Mouse (Mus musculus) limb, embryonic 12.5 days (tissue): ENCODE measurements around the gene Gm49373. TPM values are rescaled to one million over a fixed set of nuclear protein-coding genes. Genes with fewer than 3 reads are reported as not detected.

Source experiments
- ATAC-seq: fragments of 200-750 bp; cut with Nextera tagmentation; 2 replicates; pipeline ENCODE4 v1.8.0; 2017; ENCODE audit warnings: low read depth, moderate TSS enrichment; ENCODE audit not compliant: insufficient number of reproducible peaks, insufficient read depth, low FRiP score, low TSS enrichment
- H3K27ac ChIP-seq: fragments of 300-500 bp; sonication (generic); 2 replicates; pipeline ENCODE4 v1.5.1; 2016; ENCODE audit warnings: mild to moderate bottlenecking, moderate library complexity
- H3K27me3 ChIP-seq: fragments of 300-500 bp; sonication (generic); 2 replicates; pipeline ENCODE4 v1.6.1; 2016; ENCODE audit warnings: mild to moderate bottlenecking, moderate library complexity
- H3K36me3 ChIP-seq: fragments of 300-500 bp; sonication (generic); 2 replicates; pipeline ENCODE4 v1.6.1; 2016; ENCODE audit warnings: mild to moderate bottlenecking, moderate library complexity
- H3K4me1 ChIP-seq: fragments of 300-500 bp; sonication (generic); replicated peaks from 2 replicates; pipeline ENCODE4 v1.6.1; 2016
- H3K4me2 ChIP-seq: fragments of 300-500 bp; sonication (generic); 2 replicates; pipeline ENCODE4 v1.6.1; 2016; ENCODE audit warnings: mild to moderate bottlenecking, moderate library complexity
- H3K4me3 ChIP-seq: fragments of 300-500 bp; sonication (generic); replicated peaks from 2 replicates; pipeline ENCODE4 v1.5.1; 2016; ENCODE audit warnings: mild to moderate bottlenecking
- H3K9ac ChIP-seq: fragments of 300-500 bp; sonication (generic); replicated peaks from 2 replicates; pipeline ENCODE4 v1.6.1; 2016; ENCODE audit warnings: mild to moderate bottlenecking, moderate library complexity
- H3K9me3 ChIP-seq: fragments of 300-500 bp; sonication (generic); 2 replicates; pipeline ENCODE4 v1.6.1; 2016; ENCODE audit warnings: mild to moderate bottlenecking, moderate library complexity
- WGBS: fragments of 180-500 bp; shearing (Covaris S2); methylation state at CpG from one replicate; pipeline ENCODE4 v1.1.7; 2016; 5-methylcytosine and 5-hydroxymethylcytosine counted together
- polyA plus RNA-seq: library from polyadenylated mRNA; unstranded; fragments of >200 nt; fragmentation: Nextera tagmentation; extraction: Ambion mirVana; gene quantifications from 2 replicates; pipeline ENCODE4 v1.2.1, GENCODE M21; 2016

The Gm49373 gene
- polyA plus RNA-seq, 1 experiment from 2014 or later, result 1.3 TPM

DNA sequence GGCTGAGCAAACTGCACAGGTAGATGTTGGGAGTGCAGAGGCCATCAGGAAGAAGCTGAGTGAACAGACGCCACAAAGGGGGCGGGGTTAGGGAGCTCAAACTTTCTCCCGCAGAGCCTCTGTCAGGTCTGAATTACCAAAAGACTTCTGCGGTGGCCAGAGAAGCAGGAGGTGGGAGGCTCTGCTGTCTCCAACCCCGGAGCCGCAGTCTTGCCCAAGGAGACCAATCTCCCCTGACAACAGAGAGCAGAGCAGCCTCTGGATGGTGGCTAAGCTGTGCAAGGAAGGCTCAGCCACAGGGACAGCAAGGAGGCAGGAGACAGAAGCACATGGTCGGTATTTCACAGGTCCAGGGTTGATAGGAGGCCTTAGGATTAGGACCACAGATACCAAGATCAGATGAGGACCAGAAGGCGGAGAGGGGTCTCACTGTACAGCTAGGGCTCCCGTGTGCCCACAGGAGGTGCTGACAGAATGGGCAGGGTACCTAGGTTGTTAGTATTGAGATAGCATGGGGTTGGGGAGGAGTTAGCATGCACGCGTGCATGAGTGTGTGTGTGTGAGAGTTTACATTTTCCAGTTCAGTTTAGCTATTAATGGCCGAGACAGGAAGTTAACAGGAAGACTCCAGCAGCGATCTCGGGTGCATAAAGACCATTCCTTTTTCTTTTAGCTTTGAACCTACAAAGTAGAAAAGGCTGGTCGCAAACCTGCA lies 27.7 kb upstream of the Gm49373 start:
- H3K9me3 ChIP-seq, result no peaks in the 10 kb centered on the region
- H3K36me3 ChIP-seq, result peaks cover 7% of the 10 kb centered on the region; the same call in 1 of the 2 replicates
- no peak overlapping the region for H3K9ac ChIP-seq
- H3K4me3 ChIP-seq, result no peak overlapping the region
- H3K27ac ChIP-seq, result no peak overlapping the region
- H3K4me2 ChIP-seq, result no peak overlapping the region
- H3K4me1 ChIP-seq, result no peaks in the 10 kb centered on the region; the same call in 1 of the 2 replicates
- 52% methylated on average over 15 of the region's 15 CpGs for WGBS
- no peak for ATAC-seq
- H3K27me3 ChIP-seq, result no peaks in the 10 kb centered on the region

GRCm38 (mm10) chr9:21097793-21098192 lies 24.9 kb upstream of the Gm49373 start:
- Histone ChIP-seq H3K4me2 (no peak overlapping the region), H3K27ac (no peak overlapping the region), H3K4me3 (no peak overlapping the region), H3K9me3 (no peaks in the 10 kb centered on the region), H3K27me3 (no peaks in the 10 kb centered on the region), H3K4me1 (no peaks in the 10 kb centered on the region; the same call in 1 of the 2 replicates), H3K36me3 (no peaks in the 10 kb centered on the region), H3K9ac (no peak overlapping the region)
- ATAC-seq, result no peak
- WGBS, result 85% methylated on average over 8 of the region's 8 CpGs

GRCm38 (mm10) chr9:21095958-21096357 lies 23.1 kb upstream of the Gm49373 start:
- H3K27ac ChIP-seq, result no peak overlapping the region
- no peak overlapping the region for H3K4me2 ChIP-seq
- no peak overlapping the region for H3K9ac ChIP-seq
- H3K4me3 ChIP-seq, result no peak overlapping the region
- ATAC-seq, result no peak
- no peaks in the 10 kb centered on the region for H3K27me3 ChIP-seq
- H3K9me3 ChIP-seq, result no peaks in the 10 kb centered on the region
- peaks cover under 1% of the 10 kb centered on the region for H3K4me1 ChIP-seq
- 95% methylated on average over 4 of the region's 4 CpGs for WGBS
- H3K36me3 ChIP-seq, result no peaks in the 10 kb centered on the region

- 97% methylated on average over 9 of the region's 9 CpGs for WGBS
- Histone ChIP-seq H3K9me3 (no peaks in the 10 kb centered on the region), H3K9ac (no peak overlapping the region), H3K36me3 (peaks cover 22% of the 10 kb centered on the region), H3K27me3 (no peaks in the 10 kb centered on the region), H3K27ac (no peak overlapping the region), H3K4me1 (peaks cover 19% of the 10 kb centered on the region), H3K4me3 (no peak overlapping the region), H3K4me2 (no peak overlapping the region)
- ATAC-seq, result no peak
Measured at GRCm38 (mm10) chr9:21093423-21093822, 20.5 kb upstream of the Gm49373 start.

DNA sequence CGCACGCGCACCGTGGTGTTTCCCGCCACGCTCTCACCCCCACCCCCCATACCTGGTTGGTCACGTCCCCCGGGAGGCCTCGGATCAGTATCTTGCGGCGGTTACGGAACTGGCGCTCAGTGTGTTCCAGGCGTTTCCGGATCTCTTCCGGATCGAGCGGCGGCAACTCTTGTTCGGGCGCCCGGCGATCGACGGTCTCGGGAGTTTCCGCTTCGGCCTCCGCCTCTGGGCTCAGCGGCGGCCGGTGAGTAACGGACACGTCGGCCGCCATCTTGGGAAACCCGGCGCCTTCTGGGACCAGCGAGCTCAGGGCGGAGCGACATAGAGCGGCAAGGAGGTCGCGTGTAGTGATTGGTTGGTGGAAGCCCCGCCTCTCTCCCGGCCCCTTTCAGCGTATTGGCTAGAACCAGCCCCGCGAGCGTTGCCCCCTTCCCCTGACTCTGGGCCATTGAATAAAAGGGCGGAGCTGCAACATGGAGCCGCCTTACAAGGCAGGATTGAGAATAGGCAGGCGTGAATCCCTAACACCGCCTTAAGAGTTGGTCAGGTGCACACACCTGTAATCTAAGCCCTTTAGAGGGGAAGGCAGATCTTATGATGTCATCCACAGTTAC lies 18.9 kb upstream of the Gm49373 start, which contains the start of the genes Gm38431 and Raver1:
TSS of gene Gm38431 (minus strand) at position 291 of the 614 bp plus-strand sequence.
TSS of gene Raver1 (minus strand) at position 302 of the 614 bp plus-strand sequence.
- H3K9ac ChIP-seq, result peak within 1 kb of the TSS; percentile 83
- H3K27me3 ChIP-seq, result no peaks in the 10 kb centered on the region
- ATAC-seq, result peak; percentile 98
- H3K36me3 ChIP-seq, result peaks cover 38% of the 10 kb centered on the region
- peak within 1 kb of the TSS; percentile 94 for H3K4me2 ChIP-seq
- WGBS, result under 1% methylated on average over 54 of the region's 54 CpGs
- peaks cover 19% of the 10 kb centered on the region for H3K4me1 ChIP-seq
- H3K27ac ChIP-seq, result peak within 1 kb of the TSS; percentile 93
- no peaks in the 10 kb centered on the region for H3K9me3 ChIP-seq
- peak within 1 kb of the TSS; percentile 60 for H3K4me3 ChIP-seq

DNA sequence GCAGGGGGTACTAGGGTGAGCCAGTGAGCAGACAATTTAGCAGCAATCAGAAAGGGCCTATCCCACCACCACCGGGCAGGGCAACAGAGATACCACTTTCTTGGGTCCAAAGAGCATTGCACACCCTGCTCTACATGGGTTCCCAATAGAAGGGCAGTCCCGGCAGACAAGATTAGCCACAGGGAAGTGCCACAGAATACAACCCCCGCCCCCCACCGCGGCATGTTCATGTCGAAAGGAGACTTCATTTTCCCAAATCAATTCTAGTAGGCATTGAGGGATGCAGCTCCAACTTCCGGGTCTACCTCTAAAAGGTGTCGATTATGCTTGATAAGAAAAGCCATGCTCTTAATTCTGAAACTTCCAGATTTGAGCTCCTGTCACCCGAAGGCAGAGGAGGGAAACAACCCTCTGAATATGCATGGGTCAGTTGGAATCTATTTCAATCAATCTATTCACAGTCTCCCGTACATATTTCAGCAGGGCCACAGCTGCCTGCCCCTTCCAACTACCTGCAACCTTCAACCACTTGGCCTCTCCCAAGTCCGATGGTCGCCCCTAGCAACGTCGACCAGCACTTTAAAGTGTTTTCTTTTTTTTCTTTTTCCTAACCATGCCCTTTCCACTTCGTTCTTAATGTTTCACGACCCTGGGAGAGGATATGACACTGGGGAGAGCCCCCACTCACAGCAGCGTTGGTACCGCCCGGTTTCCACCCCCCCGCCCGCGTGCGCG lies 18.2 kb upstream of the Gm49373 start:
- no peaks in the 10 kb centered on the region for H3K27me3 ChIP-seq
- peak overlapping the region; percentile 83 for H3K9ac ChIP-seq
- H3K4me2 ChIP-seq, result peak overlapping the region; percentile 94
- no peaks in the 10 kb centered on the region for H3K9me3 ChIP-seq
- 4% methylated on average over 24 of the region's 24 CpGs for WGBS
- peak overlapping the region; percentile 93 for H3K27ac ChIP-seq
- peaks cover 19% of the 10 kb centered on the region for H3K4me1 ChIP-seq
- peaks cover 45% of the 10 kb centered on the region for H3K36me3 ChIP-seq
- peak overlapping the region; percentile 60 for H3K4me3 ChIP-seq
- ATAC-seq, result peak; percentile 13

- H3K9ac ChIP-seq, result peak overlapping the region; percentile 83
- peaks cover 51% of the 10 kb centered on the region for H3K36me3 ChIP-seq
- 0 out of 2 replicates have a peak overlapping the region, but pooled peaks have one; percentile 23 for H3K27ac ChIP-seq
- H3K4me3 ChIP-seq, result peak overlapping the region; percentile 60
- H3K4me1 ChIP-seq, result peaks cover 19% of the 10 kb centered on the region
- no peaks in the 10 kb centered on the region for H3K9me3 ChIP-seq
- ATAC-seq, result no peak
- WGBS, result 81% methylated on average over 1 of the region's 1 CpGs
- H3K27me3 ChIP-seq, result no peaks in the 10 kb centered on the region
- H3K4me2 ChIP-seq, result peak overlapping the region; percentile 94
Measured at GRCm38 (mm10) chr9:21090537-21090936, 17.6 kb upstream of the Gm49373 start.

- Histone ChIP-seq H3K4me2 (no peak overlapping the region), H3K27ac (no peak overlapping the region), H3K36me3 (peaks cover 96% of the 10 kb centered on the region), H3K4me3 (no peak overlapping the region), H3K9ac (no peak overlapping the region), H3K27me3 (no peaks in the 10 kb centered on the region), H3K9me3 (no peaks in the 10 kb centered on the region), H3K4me1 (no peaks in the 10 kb centered on the region)
- 86% methylated on average over 3 of the region's 3 CpGs for WGBS
- no peak for ATAC-seq
Measured at GRCm38 (mm10) chr9:21083324-21083723, 10.4 kb upstream of the Gm49373 start.

DNA sequence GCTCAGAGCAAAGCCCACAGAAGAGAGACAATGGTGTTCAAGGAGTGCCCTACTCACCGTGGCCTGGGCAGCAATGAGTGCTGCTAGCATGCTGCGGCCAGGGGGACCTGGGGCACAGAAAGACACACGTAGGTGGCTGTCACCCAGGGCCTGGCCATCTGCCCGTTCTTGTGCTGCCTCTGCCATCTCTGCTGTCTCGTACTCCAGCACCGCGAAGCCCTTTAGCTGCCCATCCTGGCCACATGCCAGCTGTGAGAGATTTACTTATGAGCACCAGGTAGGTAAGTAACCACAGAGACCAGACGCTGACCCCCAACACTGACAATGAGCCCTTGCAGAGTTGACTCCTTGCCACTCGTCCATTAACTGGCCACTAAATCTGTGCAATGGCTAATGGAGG lies 8.2 kb upstream of the Gm49373 start:
- Histone ChIP-seq H3K27ac (no peak overlapping the region), H3K4me2 (no peak overlapping the region), H3K27me3 (no peaks in the 10 kb centered on the region), H3K9ac (no peak overlapping the region), H3K4me1 (no peaks in the 10 kb centered on the region), H3K9me3 (no peaks in the 10 kb centered on the region), H3K4me3 (no peak overlapping the region), H3K36me3 (peaks cover 95% of the 10 kb centered on the region)
- no peak for ATAC-seq
- WGBS, result 92% methylated on average over 9 of the region's 9 CpGs

- Histone ChIP-seq H3K4me2 (no peak overlapping the region), H3K4me1 (peaks cover 9% of the 10 kb centered on the region), H3K27me3 (no peaks in the 10 kb centered on the region), H3K36me3 (peaks cover 78% of the 10 kb centered on the region), H3K9ac (no peak overlapping the region), H3K9me3 (no peaks in the 10 kb centered on the region), H3K27ac (no peak overlapping the region), H3K4me3 (no peak overlapping the region)
- 87% methylated on average over 3 of the region's 3 CpGs for WGBS
- no peak for ATAC-seq
Measured at GRCm38 (mm10) chr9:21075625-21076024, 2.7 kb upstream of the Gm49373 start.

- no peaks in the 10 kb centered on the region for H3K9me3 ChIP-seq
- H3K36me3 ChIP-seq, result peaks cover 69% of the 10 kb centered on the region
- 86% methylated on average over 1 of the region's 1 CpGs for WGBS
- H3K4me2 ChIP-seq, result no peak overlapping the region
- H3K9ac ChIP-seq, result no peak overlapping the region
- no peak for ATAC-seq
- H3K27me3 ChIP-seq, result no peaks in the 10 kb centered on the region
- no peak overlapping the region for H3K4me3 ChIP-seq
- H3K4me1 ChIP-seq, result peaks cover 9% of the 10 kb centered on the region
- 0 out of 2 replicates have a peak overlapping the region, but pooled peaks have one; percentile 37 for H3K27ac ChIP-seq
Measured at GRCm38 (mm10) chr9:21074173-21074572, 1.3 kb upstream of the Gm49373 start.
